Mouse (Mus musculus): ENCODE measurements at regions not wholly inside any gene's neighbourhood (a gene's known extent, or its start where the extent isn't known, plus 50 kb on each side); places are given as distances from the start of the nearest gene placed in this dataset.
"Not testable (repeated sequence)": the region's sequence is repeated elsewhere in the genome, so short reads cannot be mapped to it uniquely, and the experiment has no call there.

GRCm38 (mm10) chr14:86204582-86204981 lies 936.5 kb downstream of the Diaph3 start:
- in situ Hi-C loops (cut with MboI, MseI): no loop called here

DNA sequence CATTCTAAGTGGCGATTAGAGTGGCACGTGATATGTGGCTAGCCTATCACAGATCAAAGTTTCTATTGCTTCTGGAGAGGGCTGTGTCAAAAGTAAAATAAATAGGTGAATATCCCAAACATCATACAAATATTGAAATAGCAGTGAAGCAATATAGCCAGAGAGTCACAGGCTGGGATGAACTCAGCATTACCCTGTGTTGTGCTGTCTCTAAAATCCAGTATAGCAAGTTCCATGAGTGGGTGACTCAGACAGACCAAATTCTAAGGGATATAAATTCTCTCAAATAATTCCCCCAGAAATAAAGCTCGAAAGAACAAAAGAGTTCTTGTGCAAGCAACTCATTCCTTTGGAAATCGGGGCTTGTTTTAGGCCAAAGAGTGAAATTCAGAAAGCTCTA lies 943.2 kb downstream of the Diaph3 start:
- in situ Hi-C loops (cut with MboI, MseI): no loop called here

DNA sequence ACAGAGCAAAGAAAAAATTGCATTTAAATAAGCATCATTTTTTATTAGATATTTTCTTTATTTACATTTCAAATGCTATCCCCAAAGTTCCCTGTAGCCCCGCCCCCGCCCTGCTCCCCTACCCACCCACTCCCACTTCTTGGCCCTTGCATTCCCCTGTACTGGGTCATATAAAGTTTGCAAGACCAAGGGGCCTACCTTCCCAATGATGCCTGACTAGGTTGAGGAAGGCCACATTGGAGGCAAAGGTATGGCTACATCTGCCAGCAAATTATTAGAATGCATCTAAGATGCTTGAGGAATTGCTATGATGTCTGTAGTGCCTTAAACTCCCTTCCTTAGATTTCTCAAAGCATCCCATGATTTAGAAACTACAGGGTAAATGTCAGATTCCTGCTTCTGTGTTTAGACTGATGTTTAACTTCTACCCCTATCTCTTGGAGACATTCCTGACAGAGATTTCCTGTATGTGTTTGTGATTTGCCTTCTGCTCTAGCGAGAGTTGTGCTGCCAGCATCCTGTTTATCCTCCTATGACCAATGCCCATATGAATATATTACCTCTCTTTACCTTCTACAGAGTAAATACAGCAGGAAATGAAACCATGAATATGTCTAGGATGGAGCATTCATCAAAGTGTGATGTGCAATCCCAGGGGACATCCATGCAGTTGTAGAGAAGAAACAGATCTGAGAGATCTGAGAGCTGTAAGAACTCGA lies 956.2 kb downstream of the Diaph3 start:
- in situ Hi-C loops (cut with MboI, MseI): no loop called here

GRCm38 (mm10) chr14:86178517-86178916 lies 962.5 kb downstream of the Diaph3 start:
- in situ Hi-C loops (cut with MboI, MseI): no loop called here

- in situ Hi-C loops (cut with MboI, MseI): no loop called here
Measured at GRCm38 (mm10) chr14:86171118-86171517, 969.9 kb downstream of the Diaph3 start.

DNA sequence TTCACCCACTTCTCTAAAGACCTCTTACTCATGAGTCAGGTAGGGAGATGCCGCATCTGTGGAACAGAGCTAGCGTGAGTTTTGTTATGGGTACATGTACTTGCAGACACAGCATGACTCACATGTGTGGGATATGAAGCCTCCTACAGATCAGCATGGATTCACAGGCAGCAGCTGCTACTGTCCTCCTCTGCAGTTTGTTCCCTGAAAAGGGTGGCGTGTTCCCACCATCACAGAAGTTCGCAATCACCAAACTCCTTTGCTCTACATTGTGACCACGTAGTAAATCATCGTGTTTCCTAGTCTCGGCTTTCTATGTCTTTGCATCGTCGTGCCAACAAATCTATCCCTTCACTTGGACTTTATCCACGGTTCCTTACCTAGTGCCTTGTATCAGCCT lies 981.9 kb downstream of the Diaph3 start:
- in situ Hi-C loops (cut with MboI, MseI): no loop called here

DNA sequence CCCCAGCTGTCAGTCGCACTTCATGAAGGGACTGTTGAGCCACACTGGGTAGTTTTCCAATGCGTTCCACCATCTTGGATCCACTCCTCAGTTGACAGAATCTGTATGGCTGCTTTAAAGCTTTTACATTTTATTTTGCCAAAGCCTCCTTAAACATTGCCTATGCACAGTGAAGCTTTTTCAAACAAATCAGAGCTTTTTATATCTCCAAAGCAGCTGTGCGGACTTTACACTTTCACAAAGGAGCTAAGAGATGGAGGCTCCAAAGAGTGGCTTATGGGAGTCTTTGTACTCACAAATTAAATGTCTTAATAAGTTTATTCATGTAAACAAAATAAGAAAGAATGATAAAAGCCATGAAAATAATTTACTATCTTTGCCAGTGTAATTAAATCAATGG lies 986.3 kb downstream of the Diaph3 start:
- in situ Hi-C loops (cut with MboI, MseI): no loop called here

DNA sequence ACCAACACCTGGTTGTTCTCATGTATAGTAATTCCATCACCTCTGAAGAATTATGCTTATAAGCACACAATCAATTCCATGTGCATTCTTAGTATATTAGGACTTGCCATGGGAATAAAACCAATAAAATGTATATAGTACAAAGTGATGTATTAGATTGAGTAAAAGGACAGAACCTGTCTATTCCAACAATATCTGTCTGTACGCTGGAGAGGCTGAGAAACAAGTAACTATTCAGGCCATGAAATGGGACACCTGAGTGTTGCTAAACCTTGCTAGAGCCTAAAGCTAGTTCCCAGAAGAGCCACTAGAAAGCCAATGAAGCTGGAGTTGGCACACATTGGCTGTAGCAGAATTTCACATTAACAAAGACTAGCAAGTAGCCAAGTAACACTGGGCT lies 989.8 kb downstream of the Diaph3 start:
- in situ Hi-C loops (cut with MboI, MseI): no loop called here

DNA sequence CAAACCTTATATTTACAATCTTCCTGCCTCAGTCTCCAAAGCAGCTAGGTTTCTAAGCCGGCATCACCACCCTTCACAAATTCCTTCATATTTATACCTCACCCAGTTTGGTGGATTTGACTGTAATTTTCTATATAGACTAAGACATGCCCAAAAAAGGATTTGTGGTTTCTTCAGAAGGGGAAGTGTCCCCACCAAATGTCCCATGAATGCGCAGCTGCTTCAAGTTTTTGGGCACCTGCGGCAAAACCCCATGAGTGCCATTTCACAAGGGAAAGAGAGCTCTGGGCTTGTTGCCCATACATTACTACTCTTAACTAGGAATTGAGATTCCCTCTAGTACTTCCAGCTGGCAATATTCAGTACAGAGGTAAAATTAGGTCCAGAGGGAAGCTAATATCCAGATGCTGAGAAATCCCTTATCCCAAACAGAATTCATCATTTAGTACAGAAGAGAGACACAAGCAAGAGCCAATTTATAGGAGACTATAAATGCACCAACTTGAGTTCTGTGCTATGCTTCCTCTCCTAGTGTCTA lies 990.6 kb downstream of the Diaph3 start:
- in situ Hi-C loops (cut with MboI, MseI): no loop called here

GRCm38 (mm10) chr14:86115254-86116057 lies 1025.6 kb downstream of the Diaph3 start:
- in situ Hi-C loops (cut with MboI, MseI): no loop called here

DNA sequence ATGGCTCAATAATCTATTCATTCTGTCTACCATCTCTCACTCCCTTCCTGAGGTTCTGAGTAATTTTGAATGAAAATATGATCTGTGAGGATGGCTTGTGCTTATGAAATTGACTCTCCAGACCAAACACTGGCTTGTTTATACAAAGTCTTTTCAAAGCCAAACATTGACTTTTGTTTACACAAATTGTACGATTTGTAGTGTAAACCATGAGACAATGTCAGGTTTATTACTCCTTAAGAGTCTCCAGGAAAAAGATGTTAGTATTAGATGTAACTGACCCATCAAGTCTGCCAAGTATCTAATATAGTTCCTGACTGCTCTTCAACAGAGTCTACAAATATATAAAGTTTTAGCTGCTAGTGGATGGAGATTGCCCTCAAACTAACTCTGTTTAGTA lies 1039.5 kb downstream of the Diaph3 start:
- in situ Hi-C loops (cut with MboI, MseI): loop anchor here (10.0 kb wide), 1 partner anchor 673 kb away; no protein-coding TSS in a partner anchor

DNA sequence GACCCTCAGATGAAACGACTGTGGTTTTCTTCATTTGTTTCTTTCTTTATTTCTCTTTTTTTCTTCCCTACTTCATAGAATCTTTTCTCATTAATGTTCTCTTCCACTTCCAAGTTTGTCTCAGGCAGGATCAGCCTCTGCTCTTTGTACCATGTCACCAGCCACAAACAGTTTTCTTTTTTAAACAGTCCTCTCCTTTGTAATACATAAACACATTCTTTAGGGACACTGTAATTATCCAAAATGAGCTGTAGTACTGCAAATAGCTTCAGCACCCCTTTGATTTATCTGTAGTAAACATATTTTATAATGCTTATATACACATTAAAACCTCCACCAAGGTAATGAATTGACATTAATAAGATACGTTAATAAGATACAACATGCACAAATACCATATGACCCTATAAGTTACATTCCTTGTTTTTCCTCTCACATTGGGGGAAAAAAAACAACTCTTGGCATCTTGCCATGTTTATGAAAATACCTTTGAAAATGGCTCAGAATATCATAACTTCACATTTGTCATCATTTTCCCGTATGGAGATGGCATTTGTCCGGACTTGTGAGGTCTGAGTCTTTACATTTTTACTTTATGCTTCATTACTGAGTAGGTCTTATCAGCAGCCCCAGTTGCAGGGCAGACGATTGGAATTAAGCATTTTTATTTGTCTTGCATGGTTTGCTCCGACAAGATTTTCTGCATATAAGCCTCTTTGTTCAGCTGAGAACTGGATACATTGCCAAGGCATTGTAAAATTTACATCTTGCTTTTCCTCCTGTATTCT lies 1070.5 kb downstream of the Diaph3 start:
- in situ Hi-C loops (cut with MboI, MseI): no loop called here

GRCm38 (mm10) chr14:86069329-86069728 lies 1071.7 kb downstream of the Diaph3 start:
- in situ Hi-C loops (cut with MboI, MseI): no loop called here

DNA sequence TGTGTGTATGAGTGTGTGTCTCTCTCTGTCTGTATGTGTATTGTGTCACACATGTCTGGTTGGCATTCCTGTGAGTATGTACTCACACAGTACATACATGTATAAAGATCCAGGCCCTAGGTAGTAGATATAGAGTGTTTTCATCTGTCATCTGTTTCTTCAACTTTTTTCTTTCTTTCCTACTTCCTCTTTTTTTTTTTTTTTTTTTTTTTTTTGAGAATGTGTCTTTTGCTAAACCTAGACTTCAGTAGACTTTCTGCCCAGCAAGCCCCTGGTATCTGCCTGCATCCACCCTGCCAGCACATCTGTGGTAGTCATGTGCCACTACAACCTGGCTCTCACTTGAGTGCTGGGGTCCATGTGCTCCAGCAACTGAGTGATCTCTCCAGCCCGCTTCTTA lies 1073.3 kb downstream of the Diaph3 start:
- in situ Hi-C loops (cut with MboI, MseI): no loop called here

- in situ Hi-C loops (cut with MboI, MseI): no loop called here
Measured at GRCm38 (mm10) chr14:86063620-86063943, 1077.5 kb downstream of the Diaph3 start.

GRCm38 (mm10) chr14:86062885-86063619 lies 1078.0 kb downstream of the Diaph3 start:
- in situ Hi-C loops (cut with MboI, MseI): no loop called here

GRCm38 (mm10) chr14:86056991-86057390 lies 1084.0 kb downstream of the Diaph3 start:
- in situ Hi-C loops (cut with MboI, MseI): no loop called here

GRCm38 (mm10) chr14:86054668-86055067 lies 1086.4 kb downstream of the Diaph3 start:
- in situ Hi-C loops (cut with MboI, MseI): no loop called here

DNA sequence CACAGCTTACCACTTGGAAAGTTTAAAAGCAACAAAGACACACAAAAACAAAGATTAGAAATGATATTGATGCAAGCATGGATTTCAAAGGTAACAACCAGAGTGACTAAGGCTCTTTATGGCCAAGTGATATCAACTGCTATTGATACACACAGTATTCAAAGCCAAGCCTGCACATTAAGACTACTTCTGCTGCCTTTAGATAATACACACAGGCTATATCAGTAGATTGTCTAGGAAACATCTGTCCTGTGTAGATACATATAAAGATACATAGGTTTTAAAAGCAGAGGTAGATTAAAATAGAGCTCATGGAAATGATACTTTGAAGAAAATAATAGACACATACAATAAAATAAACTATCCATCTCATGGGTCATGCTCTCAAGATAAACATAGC lies 1111.6 kb downstream of the Diaph3 start:
- in situ Hi-C loops (cut with MboI, MseI): no loop called here

DNA sequence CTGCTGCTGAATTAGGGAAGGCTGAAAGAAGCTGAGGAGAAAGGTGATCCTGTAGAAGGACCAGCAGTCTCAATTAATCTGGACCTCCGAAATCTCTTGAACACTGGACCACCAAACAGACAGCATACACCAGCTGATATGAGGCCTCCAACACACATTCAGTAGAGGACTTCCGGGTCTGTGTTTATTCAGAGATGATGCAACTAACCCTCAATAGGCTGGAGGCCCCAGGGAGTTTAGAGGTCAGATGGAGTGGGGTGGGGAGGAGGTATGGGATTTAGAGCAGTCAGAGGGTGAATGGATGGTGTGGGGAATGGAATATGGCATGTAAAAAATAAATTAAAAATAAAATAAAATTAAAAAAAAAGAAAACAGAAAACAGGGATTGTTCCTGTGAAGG lies 1123.4 kb downstream of the Diaph3 start:
- in situ Hi-C loops (cut with MboI, MseI): not testable (repeated sequence)
